Mouse (Mus musculus) olfactory bulb, adult 2 months (tissue): ENCODE measurements around the gene Ttll3.

ENCODE experiments used
- CTCF ChIP-seq: fragments of 200-500 bp; IDR thresholded peaks from 2 replicates; pipeline ENCODE4 v1.5.1; 2012; ENCODE audit warnings: low read depth, mild to moderate bottlenecking, low read length, moderate library complexity; ENCODE audit not compliant: insufficient read depth
- POLR2A ChIP-seq: fragments of 200-500 bp; IDR thresholded peaks from 2 replicates; pipeline ENCODE4 v1.6.1; 2012; ENCODE audit warnings: mild to moderate bottlenecking, low read depth, low read length, moderate library complexity; ENCODE audit not compliant: insufficient read depth

GRCm38 (mm10) chr6:113351653-113352052 lies 37.4 kb upstream of the Ttll3 start:
- TF ChIP-seq CTCF (no peak), POLR2A (no peak)
